Mouse (Mus musculus) liver, adult 2 months (tissue): Measurements from ENCODE around the gene Drd5. TPM values are rescaled to one million over a fixed set of nuclear protein-coding genes. Genes with fewer than 3 reads are reported as not detected.

Experiments used
- DNase-seq: peaks from one replicate; pipeline ENCODE4 v3.0.0-alpha.2; 2011; ENCODE audit warnings: low read depth, low spot score; ENCODE audit errors: extremely low read depth
- H3K27ac ChIP-seq: fragments of 200-500 bp; replicated peaks from 2 replicates; pipeline ENCODE4 v1.5.1; 2012; ENCODE audit warnings: low read depth, mild to moderate bottlenecking, control low read depth, inconsistent platforms, low read length; ENCODE audit not compliant: insufficient read depth
- H3K27me3 ChIP-seq: fragments of 200-500 bp; 2 replicates; pipeline ENCODE4 v1.6.1; 2012; ENCODE audit warnings: mild to moderate bottlenecking, moderate library complexity, low read length, inconsistent platforms; ENCODE audit not compliant: control insufficient read depth, insufficient read depth
- H3K36me3 ChIP-seq: fragments of 200-500 bp; 2 replicates; pipeline ENCODE4 v1.6.1; 2012; ENCODE audit warnings: low read length, inconsistent platforms; ENCODE audit not compliant: control insufficient read depth, insufficient read depth
- H3K4me1 ChIP-seq: fragments of 200-500 bp; 2 replicates; pipeline ENCODE4 v1.6.1; 2011; ENCODE audit warnings: low read length; ENCODE audit not compliant: control insufficient read depth, insufficient read depth
- H3K4me3 ChIP-seq: fragments of 200-500 bp; 2 replicates; pipeline ENCODE4 v1.5.1; 2011; ENCODE audit warnings: low read depth, mild to moderate bottlenecking, control low read depth, low read length, moderate library complexity; ENCODE audit not compliant: insufficient read depth
- H3K79me2 ChIP-seq: fragments of 200-500 bp; 2 replicates; pipeline ENCODE4 v1.6.1; 2012; ENCODE audit warnings: inconsistent platforms, mild to moderate bottlenecking, low read length, moderate library complexity; ENCODE audit not compliant: control insufficient read depth, insufficient read depth
- H3K9ac ChIP-seq: fragments of 200-500 bp; 2 replicates; pipeline ENCODE4 v1.6.1; 2012; ENCODE audit warnings: low read depth, mild to moderate bottlenecking, control low read depth, inconsistent platforms, low read length
- CTCF ChIP-seq: fragments of 200-500 bp; IDR thresholded peaks from 2 replicates; pipeline ENCODE4 v1.5.1; 2011; ENCODE audit warnings: low read depth, low read length, control low read depth
- POLR2A ChIP-seq: fragments of 200-500 bp; IDR thresholded peaks from 2 replicates; pipeline ENCODE4 v1.6.1; 2011; ENCODE audit warnings: low read length, control low read depth; ENCODE audit not compliant: insufficient read depth; ENCODE audit errors: extremely low read depth
- WGBS: fragments of 180-500 bp; shearing (Covaris S2); methylation state at CpG from one replicate; pipeline ENCODE4 v1.1.7; 2018; 5-methylcytosine and 5-hydroxymethylcytosine counted together
- polyA plus RNA-seq: library from polyadenylated mRNA; depleted of rRNA; stranded (reverse); fragments of >200 nt; gene quantifications from 2 replicates; pipeline ENCODE4 v1.2.3, GENCODE M21; 2012
- total RNA-seq: library from RNA; depleted of rRNA; stranded (reverse); fragments of >200 nt; gene quantifications from 2 replicates; pipeline ENCODE4 v1.2.3, GENCODE M21; 2014

Drd5 gene
- total and polyA plus RNA-seq, 2 experiments, result not detected

DNA sequence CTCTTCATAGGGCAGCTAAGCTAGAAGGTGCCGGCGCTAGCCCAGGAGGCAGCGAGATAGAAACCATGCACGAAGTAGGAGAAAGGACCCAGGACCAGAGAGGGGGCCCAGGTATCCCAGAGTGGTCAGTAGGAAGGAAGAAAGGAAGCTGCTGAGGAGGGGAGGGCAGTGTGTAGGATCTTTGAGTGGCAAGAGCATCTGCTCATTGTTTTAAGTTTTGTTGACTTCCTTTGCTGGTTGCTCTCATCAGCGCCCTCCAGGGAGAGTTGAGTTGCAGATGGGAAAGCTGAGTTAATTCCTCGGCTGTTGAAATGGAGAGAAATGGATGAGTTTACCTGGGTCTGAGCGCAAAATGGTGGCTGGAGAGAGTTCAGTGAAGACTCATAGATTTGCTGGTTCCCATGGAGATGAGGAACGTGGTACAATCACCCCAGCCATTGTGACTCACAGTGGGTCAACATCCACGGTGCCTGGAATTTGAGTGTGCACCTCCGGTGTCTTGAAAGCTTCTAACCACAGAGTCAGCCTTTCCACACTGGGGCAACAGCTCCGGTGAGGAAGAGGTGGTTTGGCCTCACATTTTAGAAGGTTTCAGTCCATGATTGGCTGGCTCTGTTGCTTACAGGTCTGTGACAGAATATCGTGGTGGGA, 17.3 kb upstream of the Drd5 start:
- WGBS, result 82% methylated on average over 12 of the region's 12 CpGs
- H3K36me3 ChIP-seq, result no peaks in the 10 kb centered on the region
- no peak for DNase-seq
- no peak overlapping the region for H3K4me3 ChIP-seq
- no peaks in the 10 kb centered on the region for H3K27me3 ChIP-seq
- H3K79me2 ChIP-seq, result no peaks in the 10 kb centered on the region
- no peak overlapping the region for H3K27ac ChIP-seq
- no peak overlapping the region for H3K9ac ChIP-seq
- TF ChIP-seq POLR2A (no peak), CTCF (no peak)
- H3K4me1 ChIP-seq, result no peaks in the 10 kb centered on the region

- Histone ChIP-seq H3K4me3 (no peak overlapping the region), H3K27me3 (no peaks in the 10 kb centered on the region), H3K4me1 (no peaks in the 10 kb centered on the region), H3K27ac (no peak overlapping the region), H3K36me3 (no peaks in the 10 kb centered on the region), H3K79me2 (no peaks in the 10 kb centered on the region), H3K9ac (no peak overlapping the region)
- TF ChIP-seq POLR2A, result no peak
- no peak for TF ChIP-seq CTCF
- 37% methylated on average over 12 of the region's 12 CpGs for WGBS
- DNase-seq, result no peak
Observed at GRCm38 (mm10) chr5:38302651-38303050, 16.5 kb upstream of the Drd5 start.

- TF ChIP-seq POLR2A (no peak), CTCF (no peak)
- H3K9ac ChIP-seq, result no peak overlapping the region
- no peaks in the 10 kb centered on the region for H3K79me2 ChIP-seq
- H3K27ac ChIP-seq, result no peak overlapping the region
- 61% methylated on average over 2 of the region's 2 CpGs for WGBS
- no peaks in the 10 kb centered on the region for H3K27me3 ChIP-seq
- H3K4me3 ChIP-seq, result no peak overlapping the region
- H3K36me3 ChIP-seq, result no peaks in the 10 kb centered on the region
- no peaks in the 10 kb centered on the region for H3K4me1 ChIP-seq
- DNase-seq, result peak; percentile 3
Observed at GRCm38 (mm10) chr5:38305241-38305640, 13.9 kb upstream of the Drd5 start.

- Histone ChIP-seq H3K4me3 (peak overlapping the region; percentile 28), H3K27ac (no peak overlapping the region), H3K4me1 (no peaks in the 10 kb centered on the region), H3K79me2 (no peaks in the 10 kb centered on the region), H3K9ac (no peak overlapping the region), H3K27me3 (no peaks in the 10 kb centered on the region), H3K36me3 (no peaks in the 10 kb centered on the region)
- 5% methylated on average over 26 of the region's 26 CpGs for WGBS
- TF ChIP-seq POLR2A (no peak), CTCF (peak; percentile 91)
- DNase-seq, result peak; percentile 73
Observed at GRCm38 (mm10) chr5:38307255-38308101, 11.7 kb upstream of the Drd5 start.

DNA sequence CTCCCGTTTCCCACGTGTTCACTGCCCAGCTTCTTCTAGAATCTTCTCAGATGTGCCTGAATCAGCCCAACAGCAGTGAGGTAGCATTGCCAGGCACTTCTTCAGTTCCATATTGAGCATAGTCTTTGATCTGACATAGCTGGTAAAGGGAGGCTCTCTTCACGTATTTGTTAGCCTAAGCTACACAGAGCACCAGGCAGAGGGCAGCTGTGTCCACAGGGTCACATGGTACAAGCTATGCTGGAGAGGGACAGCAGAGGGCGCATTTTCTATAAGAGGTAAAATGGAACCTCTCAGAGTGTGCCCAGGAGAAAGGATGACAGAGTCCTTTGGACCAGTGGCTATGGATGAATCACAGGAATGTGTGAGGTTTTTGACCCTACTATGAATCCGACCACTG, 10.3 kb upstream of the Drd5 start:
- TF ChIP-seq POLR2A (no peak), CTCF (peak; percentile 63)
- H3K27ac ChIP-seq, result no peak overlapping the region

DNA sequence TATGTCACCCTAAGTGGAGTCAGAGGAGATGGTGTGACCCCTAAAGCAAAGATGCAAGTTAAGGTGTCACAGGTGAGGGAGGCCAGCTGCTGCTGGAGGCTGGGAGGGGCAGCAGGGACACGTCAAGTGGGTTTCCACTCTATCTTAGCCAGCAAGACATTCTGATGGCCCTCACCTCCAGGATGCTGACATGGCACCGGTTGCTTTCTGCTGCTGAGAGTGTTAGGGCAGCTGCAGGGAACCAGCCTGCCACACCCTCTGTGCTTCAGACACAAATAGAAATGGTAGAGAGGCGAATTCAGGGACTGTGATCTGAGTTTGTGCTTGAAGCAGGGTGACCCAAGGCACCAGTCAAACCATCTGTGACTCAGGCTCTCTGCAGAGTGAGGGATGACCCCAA, 9.4 kb upstream of the Drd5 start:
- no peaks in the 10 kb centered on the region for H3K36me3 ChIP-seq
- DNase-seq, result no peak
- H3K27ac ChIP-seq, result no peak overlapping the region
- no peaks in the 10 kb centered on the region for H3K27me3 ChIP-seq
- 60% methylated on average over 3 of the region's 3 CpGs for WGBS
- no peak overlapping the region for H3K4me3 ChIP-seq
- no peaks in the 10 kb centered on the region for H3K4me1 ChIP-seq
- TF ChIP-seq CTCF (no peak), POLR2A (no peak)
- no peaks in the 10 kb centered on the region for H3K79me2 ChIP-seq
- H3K9ac ChIP-seq, result no peak overlapping the region

More for the DNA sequence above, 10.3 kb upstream of the Drd5 start:
- Histone ChIP-seq H3K79me2 (no peaks in the 10 kb centered on the region), H3K36me3 (no peaks in the 10 kb centered on the region), H3K4me1 (no peaks in the 10 kb centered on the region), H3K27me3 (no peaks in the 10 kb centered on the region), H3K4me3 (no peak overlapping the region), H3K9ac (no peak overlapping the region)
- 45% methylated on average over 5 of the region's 5 CpGs for WGBS
- peak; percentile 46 for DNase-seq
